Mouse (Mus musculus): ENCODE data around the gene Tchhl1.

Tchhl1 gene

DNA sequence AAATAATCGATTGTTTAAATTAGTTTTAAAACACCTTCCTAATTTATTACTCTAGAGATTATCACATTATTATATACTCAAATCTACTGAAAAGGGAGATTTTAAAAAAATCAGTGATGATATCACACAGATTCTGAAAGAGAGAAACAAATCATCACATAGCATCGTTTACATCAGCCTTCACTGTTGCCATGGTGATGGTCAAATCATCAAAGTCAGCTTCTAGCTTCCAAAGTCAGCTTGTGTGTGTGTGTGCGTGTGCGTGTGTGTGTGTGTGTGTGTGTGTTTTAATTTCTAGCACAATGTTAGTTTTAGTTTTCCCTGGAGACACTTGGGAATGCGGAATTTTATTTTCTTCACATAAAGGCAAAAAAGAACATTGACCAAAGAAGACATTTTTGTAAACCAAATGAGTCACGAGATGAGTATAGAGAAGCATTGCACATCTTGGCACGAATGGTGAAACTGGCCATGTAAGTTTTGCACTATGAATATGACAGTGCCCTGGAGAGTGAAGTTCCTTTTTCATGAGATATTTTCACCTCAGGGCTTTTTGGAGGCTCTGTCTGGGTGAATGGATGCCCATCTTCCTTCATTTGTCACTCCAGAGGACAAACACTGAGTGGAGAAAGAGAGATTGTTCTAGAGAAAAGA is 36.1 kb downstream of the Tchhl1 start:
- DNase-seq (ENCODE audit: low spot score in 2 of 2), result no peak

DNA sequence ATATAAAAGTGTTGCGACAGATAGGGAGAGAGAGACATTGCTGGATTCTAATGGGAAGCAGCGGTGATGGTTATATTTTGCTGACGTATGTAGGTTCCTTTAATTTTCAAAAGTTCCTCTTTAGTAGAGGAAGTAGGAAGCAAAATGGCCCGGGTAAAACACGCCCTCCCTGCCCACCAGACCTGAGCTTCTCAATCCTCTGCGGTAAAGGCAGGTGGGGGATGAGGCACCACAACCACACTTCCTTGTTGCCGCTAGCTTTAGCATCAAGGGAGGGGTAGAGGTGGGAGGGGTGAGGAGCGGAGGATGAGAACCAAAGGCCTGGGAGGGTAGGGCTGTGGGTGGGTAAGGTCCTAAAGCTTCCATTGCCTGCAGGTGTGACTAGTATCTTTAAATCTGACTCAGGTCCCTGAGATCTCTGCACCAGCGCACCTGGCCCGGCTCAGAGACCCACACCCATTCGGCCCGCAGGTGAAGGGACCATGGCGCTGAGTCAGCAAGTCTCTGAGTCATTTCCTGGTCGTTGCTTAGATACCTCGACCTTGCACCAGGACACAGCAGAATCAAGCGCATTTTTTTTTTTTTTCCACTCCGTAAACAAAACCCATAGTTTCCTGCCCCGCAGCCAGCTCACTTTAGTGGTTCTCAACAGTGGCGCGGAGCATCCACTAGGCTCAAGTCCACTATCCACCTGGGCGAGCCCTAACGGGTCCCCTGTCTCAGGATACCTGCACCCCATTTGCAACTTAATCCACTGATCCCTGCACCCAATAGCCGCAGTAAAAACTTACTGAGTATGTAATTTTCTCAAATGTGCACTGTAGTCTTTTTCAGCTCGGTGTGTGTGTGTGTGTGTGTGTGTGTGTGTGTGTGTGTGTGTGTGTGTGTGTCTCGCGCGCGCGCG is 37.7 kb downstream of the Tchhl1 start:
- DNase-seq (ENCODE audit: low spot score in 2 of 2), result peak; percentile 50 to 88

- DNase-seq (ENCODE audit: low spot score in 2 of 2), result peak in 1 of 2 experiments; percentile 16
Measured at GRCm38 (mm10) chr3:93506881-93507325, 38.3 kb downstream of the Tchhl1 start.

DNA sequence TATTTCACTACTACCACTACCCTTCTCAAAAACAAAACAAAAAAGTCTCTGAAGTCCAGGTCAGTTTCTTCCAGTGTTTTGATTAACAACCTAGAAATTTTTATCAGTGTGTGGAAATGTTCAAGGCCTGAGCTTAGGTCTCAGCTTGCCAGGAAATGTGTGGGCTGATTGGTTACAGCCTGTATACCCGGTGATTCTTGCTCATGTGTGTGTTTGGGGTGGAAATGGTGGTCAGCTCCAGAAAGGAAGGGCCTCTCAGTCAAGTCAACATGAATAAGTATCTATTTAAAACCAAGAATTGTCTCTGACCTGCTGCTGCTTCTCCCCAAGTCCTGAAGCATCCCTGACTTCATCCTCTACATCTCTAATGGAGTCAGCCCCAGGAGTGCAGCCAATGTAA is 40.7 kb downstream of the Tchhl1 start:
- no peak for DNase-seq (ENCODE audit: low spot score in 2 of 2)

GRCm38 (mm10) chr3:93511036-93511435 is 42.5 kb downstream of the Tchhl1 start:
- DNase-seq (ENCODE audit: low spot score in 2 of 2), result no peak

GRCm38 (mm10) chr3:93511801-93512200 is 43.2 kb downstream of the Tchhl1 start:
- no peak for DNase-seq (ENCODE audit: low spot score in 2 of 2)

DNA sequence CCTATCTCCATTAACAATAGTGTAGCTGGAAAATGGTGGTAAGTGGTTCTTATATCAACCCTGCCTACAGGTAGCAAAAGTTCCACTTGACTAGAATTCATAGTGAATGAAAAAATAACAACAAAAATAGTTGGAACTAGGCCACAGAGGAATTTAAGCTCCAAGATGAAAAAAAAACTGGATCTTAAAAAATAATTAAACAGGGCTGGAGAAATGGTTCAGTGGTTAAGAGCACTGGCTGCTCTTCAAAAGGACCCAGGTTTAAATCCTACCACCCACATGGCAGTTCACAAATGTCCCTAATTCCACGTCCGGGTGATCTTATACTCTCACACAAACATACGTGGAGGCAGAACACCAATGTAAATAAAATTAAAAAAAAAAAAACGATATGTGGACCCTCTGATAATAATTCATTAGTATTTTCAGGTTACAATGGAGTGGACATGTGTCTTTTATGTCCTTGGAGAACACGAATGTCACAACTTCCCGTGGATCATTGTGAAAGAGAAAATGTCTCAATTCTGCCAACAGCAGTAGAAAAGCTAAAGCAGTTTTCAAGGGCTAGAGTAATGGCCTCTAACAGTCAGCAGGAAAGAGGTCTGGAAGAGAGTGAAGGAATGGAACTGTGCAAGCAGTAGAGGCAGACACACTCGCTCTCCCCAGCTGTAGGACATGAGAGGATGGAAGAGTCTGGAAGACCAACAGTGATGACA is 44.0 kb downstream of the Tchhl1 start:
- no peak for DNase-seq (ENCODE audit: low spot score in 2 of 2)

DNA sequence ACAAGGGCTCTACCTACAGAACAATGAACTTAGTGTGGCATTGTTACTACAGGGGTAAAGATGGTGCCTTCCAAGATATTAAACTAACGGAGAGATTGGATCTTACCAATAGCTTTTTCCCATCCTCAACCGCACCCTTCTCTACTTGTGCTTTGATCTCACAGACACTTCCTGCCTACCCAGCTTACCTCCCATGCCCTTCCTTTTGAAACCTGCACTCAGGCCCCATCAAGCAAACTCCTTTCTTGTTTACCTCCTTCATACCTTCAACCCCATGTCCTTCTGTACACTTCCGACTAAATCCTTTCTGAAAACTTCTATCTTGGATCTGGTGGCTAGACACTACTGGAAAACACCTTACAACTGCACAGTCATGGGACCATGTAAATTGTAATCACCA is 46.1 kb downstream of the Tchhl1 start:
- DNase-seq (ENCODE audit: low spot score in 2 of 2), result no peak

GRCm38 (mm10) chr3:93517343-93517742 is 48.8 kb downstream of the Tchhl1 start:
- no peak for DNase-seq (ENCODE audit: low spot score in 2 of 2)

DNA sequence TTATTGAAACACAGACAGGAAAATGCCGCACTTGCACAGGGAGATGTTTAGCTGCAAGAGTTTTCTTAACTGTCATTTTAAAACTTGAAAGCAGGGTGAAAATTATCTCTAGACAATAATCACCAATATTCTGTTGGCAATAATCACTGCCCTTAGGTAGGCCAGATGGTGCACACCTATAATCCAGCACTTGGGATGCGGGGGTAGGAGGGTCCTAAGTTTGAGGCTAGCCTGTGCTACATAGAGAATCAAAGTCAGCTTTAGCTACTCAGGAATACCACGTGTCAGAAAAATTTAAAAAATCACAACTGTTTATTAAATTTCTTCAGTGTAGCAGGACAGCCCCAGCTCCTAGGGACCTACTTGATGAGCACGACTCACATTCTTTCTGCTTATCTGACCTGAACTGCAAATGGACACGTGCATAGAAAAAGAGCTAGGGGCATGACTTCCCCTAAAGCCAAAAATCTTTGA is 51.3 kb downstream of the Tchhl1 start:
- no peak for DNase-seq (ENCODE audit: low spot score in 2 of 2)

GRCm38 (mm10) chr3:93520330-93521193 is 52.0 kb downstream of the Tchhl1 start, which contains the start of gene S100a11:
Gene S100a11 (plus strand): TSS chr3:93520488.
- peak; percentile 31 to 59 for DNase-seq (ENCODE audit: low spot score in 2 of 2)
